Mouse (Mus musculus) CH12.LX (cell line): ENCODE results near the gene Cdca3. TPM values are rescaled to one million over a fixed set of nuclear protein-coding genes. Genes with fewer than 3 reads are reported as not detected.

Experiments
- DNase-seq: peaks from one replicate; pipeline ENCODE4 v3.0.0-alpha.2; 2013; ENCODE audit errors: extremely low read depth
- H3K27ac ChIP-seq: 2 replicates; pipeline ENCODE4 v1.5.1; 2012; ENCODE audit warnings: low read depth, mild to moderate bottlenecking, control low read depth, moderate library complexity; ENCODE audit not compliant: insufficient read depth
- H3K27me3 ChIP-seq: replicated peaks from 2 replicates; pipeline ENCODE3; 2012; ENCODE audit warnings: inconsistent platforms
- H3K36me3 ChIP-seq, 2 experiments: replicated peaks in 1 of 2; 2 replicates each; pipeline versions ENCODE3 to v1.6.1; 2012; ENCODE audit warnings: inconsistent platforms in 1 of 2, low read length in 1 of 2, mild to moderate bottlenecking in 1 of 2, mixed read lengths in 1 of 2, moderate library complexity in 1 of 2; ENCODE audit not compliant: control insufficient read depth in 1 of 2, insufficient read depth in 1 of 2
- H3K4me1 ChIP-seq, 2 experiments: 2 replicates each; pipeline ENCODE4 v1.6.1; 2012; ENCODE audit warnings: inconsistent platforms in 1 of 2, moderate library complexity in 1 of 2; ENCODE audit not compliant: insufficient read depth in 2 of 2, control insufficient read depth in 1 of 2
- H3K4me2 ChIP-seq: 2 replicates; pipeline ENCODE4 v1.6.1; 2012; ENCODE audit warnings: low read depth, mild to moderate bottlenecking, control low read depth; ENCODE audit not compliant: poor library complexity, insufficient read depth, severe bottlenecking
- H3K4me3 ChIP-seq, 3 experiments: fragments of 150-350 bp in 1 of 3; sonication (generic) in 1 of 3; replicated peaks in 1 of 3; 2 replicates each; pipeline versions ENCODE3 to v1.5.1; 2011 to 2012; ENCODE audit warnings: low read depth in 2 of 3, low read length in 2 of 3, mild to moderate bottlenecking in 2 of 3, moderate library complexity in 2 of 3, control low read depth in 1 of 3, improper control_type of control experiment in 1 of 3, inconsistent platforms in 1 of 3, mixed read lengths in 1 of 3; ENCODE audit not compliant: poor library complexity in 1 of 3
- H3K79me2 ChIP-seq: replicated peaks from 2 replicates; pipeline ENCODE4 v1.6.1; 2012; ENCODE audit warnings: mild to moderate bottlenecking, moderate library complexity; ENCODE audit not compliant: control insufficient read depth, poor library complexity, insufficient read depth, severe bottlenecking; ENCODE audit errors: extremely low read depth
- H3K9ac ChIP-seq: 2 replicates; pipeline ENCODE4 v1.6.1; 2012; ENCODE audit warnings: low read depth, mild to moderate bottlenecking, control low read depth, moderate library complexity; ENCODE audit not compliant: insufficient read depth
- H3K9me3 ChIP-seq: replicated peaks from 2 replicates; pipeline ENCODE3; 2012; ENCODE audit warnings: low read length, inconsistent platforms, mixed read lengths
- BHLHE40 ChIP-seq: IDR thresholded peaks from 2 replicates; pipeline ENCODE4 v1.6.1; 2011; ENCODE audit warnings: mild to moderate bottlenecking, low read depth, low read length, improper control_type of control experiment
- CHD2 ChIP-seq: IDR thresholded peaks from 2 replicates; pipeline ENCODE4 v1.6.1; 2011; ENCODE audit warnings: low read length, improper control_type of control experiment
- E2F4 ChIP-seq: IDR thresholded peaks from 2 replicates; pipeline ENCODE4 v1.6.1; 2011; ENCODE audit warnings: low read depth, low read length, improper control_type of control experiment; ENCODE audit not compliant: insufficient replicate concordance
- ETS1 ChIP-seq: conservative IDR thresholded peaks from 2 replicates; pipeline ENCODE4 v1.6.1; 2012; ENCODE audit warnings: low read depth, mild to moderate bottlenecking, inconsistent platforms, low read length, improper control_type of control experiment, moderate library complexity
- MAX ChIP-seq: IDR thresholded peaks from 2 replicates; pipeline ENCODE4 v1.6.1; 2011; ENCODE audit warnings: low read length, improper control_type of control experiment
- MXI1 ChIP-seq: IDR thresholded peaks from 2 replicates; pipeline ENCODE4 v1.6.1; 2011; ENCODE audit warnings: mild to moderate bottlenecking, low read depth, low read length, improper control_type of control experiment
- PAX5 ChIP-seq: IDR thresholded peaks from 2 replicates; pipeline ENCODE4 v1.6.1; 2012; ENCODE audit warnings: low read length, inconsistent platforms, mixed read lengths
- POLR2AphosphoS2 ChIP-seq: IDR thresholded peaks from 2 replicates; pipeline ENCODE4 v1.6.1; 2011; ENCODE audit warnings: low read depth, low read length, improper control_type of control experiment
- RCOR1 ChIP-seq: conservative IDR thresholded peaks from 2 replicates; pipeline ENCODE4 v1.6.1; 2012; ENCODE audit warnings: low read depth, mild to moderate bottlenecking, inconsistent platforms, low read length, improper control_type of control experiment
- SMC3 ChIP-seq: IDR thresholded peaks from 2 replicates; pipeline ENCODE4 v1.6.1; 2011; ENCODE audit warnings: low read depth, low read length, improper control_type of control experiment
- ZC3H11A ChIP-seq: IDR thresholded peaks from 2 replicates; pipeline ENCODE4 v1.6.1; 2012; ENCODE audit warnings: low read depth, mild to moderate bottlenecking, inconsistent platforms, low read length, improper control_type of control experiment
- ZMIZ1 ChIP-seq: IDR thresholded peaks from 2 replicates; pipeline ENCODE4 v1.6.1; 2012; ENCODE audit warnings: low read depth, mild to moderate bottlenecking, inconsistent platforms, low read length, improper control_type of control experiment
- dilution Hi-C: fragments of 300-500 bp; cut with MboI; formaldehyde crosslinking; loops from 2 replicates; pipeline ENCODE4 v1.14.3; 2020; ENCODE audit warnings: low sequenced_read_pairs; ENCODE audit not compliant: extremely low pct_unique_long_range_greater_than_20kb, extremely low pct_ligation_motif_present
- in situ Hi-C: fragments of 300-500 bp; cut with MboI; formaldehyde crosslinking; loops from 3 replicates; pipeline ENCODE4 v1.14.3; 2019; ENCODE audit warnings: low sequenced_read_pairs, low pct_ligation_motif_present, low pct_unique_long_range_greater_than_20kb, mixed read lengths
- polyA plus RNA-seq: library from polyadenylated mRNA; unstranded; fragments of >175 nt; gene quantifications from 2 replicates; pipeline ENCODE4 v1.2.1, GENCODE M21; 2012; ENCODE audit warnings: low read depth; ENCODE audit not compliant: insufficient read length
- total RNA-seq, 2 experiments: library from RNA; depleted of rRNA; stranded (reverse); fragments of 300-350 nt in 1 of 2; fragments of >200 nt in 1 of 2; gene quantifications; 2 replicates each; pipeline ENCODE4 v1.2.3; 2012 to 2014

The Cdca3 gene
- total and polyA plus RNA-seq, 3 experiments, result 117 to 229 (median 224) TPM

DNA sequence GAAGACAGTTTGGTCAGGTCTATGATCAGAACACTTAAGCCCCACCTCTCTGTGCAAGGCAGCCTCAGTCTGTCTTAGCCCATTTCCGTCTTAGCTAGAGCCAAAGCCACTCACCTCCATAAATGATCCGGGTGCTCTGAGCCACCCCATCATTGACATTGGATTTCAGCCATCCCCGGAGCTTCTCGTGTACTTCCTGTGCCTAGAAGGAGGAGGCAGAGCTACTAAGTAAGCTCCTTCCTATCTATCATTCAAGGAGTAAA, 18.0 kb upstream of the Cdca3 start:
- in situ Hi-C loops (no loop called here), dilution Hi-C loops (no loop called here)
- H3K4me2 ChIP-seq, result no peak overlapping the region
- no peak overlapping the region for H3K4me3 ChIP-seq
- no peak overlapping the region for H3K9ac ChIP-seq
- no peaks in the 10 kb centered on the region for H3K27me3 ChIP-seq
- DNase-seq, result no peak
- peaks cover 23% of the 10 kb centered on the region for H3K79me2 ChIP-seq
- no peak for TF ChIP-seq E2F4
- peaks cover 5 to 43% of the 10 kb centered on the region in 2 experiments for H3K4me1 ChIP-seq
- H3K27ac ChIP-seq, result no peak overlapping the region
- no peaks in the 10 kb centered on the region for H3K9me3 ChIP-seq
- peaks cover 37 to 72% of the 10 kb centered on the region in 2 experiments for H3K36me3 ChIP-seq

DNA sequence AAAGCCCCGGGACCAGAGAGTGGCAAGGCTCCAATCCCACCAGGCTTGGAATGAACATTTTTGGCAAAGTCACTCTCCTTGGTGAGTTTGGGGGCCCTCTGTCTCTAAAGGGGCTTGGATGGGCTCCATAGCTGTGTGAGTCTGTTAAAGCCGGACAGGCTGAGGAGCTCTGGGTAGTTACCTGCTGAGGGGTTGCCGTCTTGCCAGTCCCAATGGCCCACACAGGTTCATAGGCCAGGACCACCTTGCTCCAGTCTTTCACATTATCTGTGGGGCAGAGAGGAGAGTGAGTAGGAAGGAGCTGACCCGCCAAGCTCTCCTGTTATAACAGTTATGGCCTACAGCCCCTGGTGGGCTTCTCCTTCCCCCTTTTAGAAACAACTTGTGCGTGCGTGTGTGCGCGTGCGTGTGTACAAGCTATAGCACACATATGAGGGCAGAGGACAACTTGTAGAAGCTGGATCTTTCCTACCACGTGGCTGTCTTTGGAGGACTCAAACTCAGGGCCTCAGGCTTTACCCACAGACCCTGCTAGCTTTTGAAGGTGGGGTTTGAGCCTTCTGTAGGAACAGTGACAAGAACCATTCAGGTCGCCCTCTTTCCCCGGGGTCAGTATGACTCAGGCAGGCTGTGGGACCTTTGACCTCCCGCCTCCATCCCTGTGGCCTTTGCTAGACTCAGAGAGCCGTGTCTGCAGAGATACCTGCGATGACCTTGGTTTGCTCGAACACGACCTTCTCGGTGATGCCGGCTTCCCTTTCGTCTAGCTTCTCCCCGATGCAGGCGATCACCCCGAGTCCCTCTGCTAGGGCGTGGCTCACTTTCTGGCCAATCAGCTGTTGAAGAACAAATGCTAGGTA, 17.4 kb upstream of the Cdca3 start:
- H3K79me2 ChIP-seq, result peaks cover 23% of the 10 kb centered on the region
- H3K36me3 ChIP-seq, result peaks cover 43 to 78% of the 10 kb centered on the region in 2 experiments
- H3K4me2 ChIP-seq, result peak overlapping the region; percentile 68
- no peak; the same call in 1 of the 2 replicates for TF ChIP-seq POLR2AphosphoS2
- no peak for TF ChIP-seq RCOR1
- no peak for TF ChIP-seq CHD2
- no peak for TF ChIP-seq E2F4
- no peak for TF ChIP-seq ZC3H11A
- no peak for TF ChIP-seq ETS1
- no peak for TF ChIP-seq MXI1
- TF ChIP-seq MAX, result no peak
- no peak for DNase-seq
- peak overlapping the region; percentile 73 to 97 (median 82) for H3K4me3 ChIP-seq
- peaks cover 5 to 38% of the 10 kb centered on the region in 2 experiments for H3K4me1 ChIP-seq
- in situ Hi-C loops, result no loop called here
- H3K27me3 ChIP-seq, result no peaks in the 10 kb centered on the region
- H3K27ac ChIP-seq, result no peak overlapping the region
- dilution Hi-C loops, result no loop called here
- H3K9ac ChIP-seq, result peak overlapping the region; percentile 95
- H3K9me3 ChIP-seq, result no peaks in the 10 kb centered on the region

GRCm38 (mm10) chr6:124812848-124813247, 16.5 kb upstream of the Cdca3 start:
- TF ChIP-seq BHLHE40, result no peak
- TF ChIP-seq PAX5, result no peak
- no peak for TF ChIP-seq ZMIZ1
- no peak for TF ChIP-seq SMC3
- Histone ChIP-seq H3K4me1 (peaks cover 5 to 38% of the 10 kb centered on the region in 2 experiments), H3K9me3 (no peaks in the 10 kb centered on the region), H3K4me2 (peak overlapping the region; percentile 68), H3K27ac (no peak overlapping the region; the same call in 1 of the 2 replicates), H3K27me3 (no peaks in the 10 kb centered on the region), H3K4me3 (peak overlapping the region; percentile 73 to 97 (median 82)), H3K79me2 (peaks cover 23% of the 10 kb centered on the region), H3K36me3 (peaks cover 53 to 81% of the 10 kb centered on the region in 2 experiments), H3K9ac (peak overlapping the region; percentile 95)
- in situ Hi-C loops (no loop called here), dilution Hi-C loops (no loop called here)
- no peak for DNase-seq
